Mouse (Mus musculus) testis, adult 2 months (tissue): Measurements from ENCODE around the gene Tdpoz3. TPM values are rescaled to one million over a fixed set of nuclear protein-coding genes. Genes with fewer than 3 reads are reported as not detected.
"Not testable (repeated sequence)": the region's sequence is repeated elsewhere in the genome, so short reads cannot be mapped to it uniquely, and the experiment has no call there.

ENCODE experiments used
- H3K27ac ChIP-seq: fragments of 200-500 bp; 2 replicates; pipeline ENCODE4 v1.5.1; 2012; ENCODE audit warnings: low read depth, low read length; ENCODE audit not compliant: control insufficient read depth, insufficient read depth
- H3K27me3 ChIP-seq: fragments of 200-500 bp; 2 replicates; pipeline ENCODE4 v1.6.1; 2012; ENCODE audit warnings: mild to moderate bottlenecking, low read length, moderate library complexity; ENCODE audit not compliant: control insufficient read depth, insufficient read depth
- H3K36me3 ChIP-seq: fragments of 200-500 bp; 2 replicates; pipeline ENCODE4 v1.6.1; 2012; ENCODE audit warnings: mild to moderate bottlenecking, low read length; ENCODE audit not compliant: control insufficient read depth, insufficient read depth
- H3K4me1 ChIP-seq: fragments of 200-500 bp; 2 replicates; pipeline ENCODE4 v1.6.1; 2012; ENCODE audit warnings: low read length; ENCODE audit not compliant: control insufficient read depth, insufficient read depth
- H3K4me3 ChIP-seq: fragments of 200-500 bp; 2 replicates; pipeline ENCODE4 v1.5.1; 2012; ENCODE audit warnings: low read depth, mild to moderate bottlenecking, low read length, moderate library complexity, mixed read lengths; ENCODE audit not compliant: control insufficient read depth
- polyA plus RNA-seq: library from polyadenylated mRNA; depleted of rRNA; stranded (reverse); fragments of >200 nt; gene quantifications from 2 replicates; pipeline ENCODE4 v1.2.3, GENCODE M21; 2012; rRNA removed

The Tdpoz3 gene
- polyA plus RNA-seq: not detected in 2 replicates

GRCm38 (mm10) chr3:93825720-93826119 lies at the start of gene Tdpoz3:
TSS of gene Tdpoz3 (plus strand) at chr3:93826020.
- not testable (repeated sequence) for H3K4me1 ChIP-seq, H3K27ac ChIP-seq, H3K27me3 ChIP-seq, H3K36me3 ChIP-seq, H3K4me3 ChIP-seq

- not testable (repeated sequence) for H3K27ac ChIP-seq
Measured at GRCm38 (mm10) chr3:93796098-93796497, 29.7 kb upstream of the Tdpoz3 start, which contains the start of gene Tdpoz4. TSS of gene Tdpoz4 (plus strand) at chr3:93796398.

GRCm38 (mm10) chr3:93813341-93813740 lies 12.5 kb upstream of the Tdpoz3 start:
- not testable (repeated sequence) for H3K27ac ChIP-seq, H3K4me1 ChIP-seq, H3K4me3 ChIP-seq, H3K36me3 ChIP-seq, H3K27me3 ChIP-seq

More at GRCm38 (mm10) chr3:93796098-93796497, 29.7 kb upstream of the Tdpoz3 start, which contains the start of gene Tdpoz4:
- not testable (repeated sequence) for H3K27me3 ChIP-seq, H3K4me3 ChIP-seq, H3K4me1 ChIP-seq, H3K36me3 ChIP-seq

- H3K36me3 ChIP-seq, H3K4me1 ChIP-seq, H3K4me3 ChIP-seq, H3K27ac ChIP-seq, H3K27me3 ChIP-seq: not testable (repeated sequence)
Measured at GRCm38 (mm10) chr3:93858957-93859356, 33.1 kb downstream of the Tdpoz3 start.

- H3K27me3 ChIP-seq, H3K4me3 ChIP-seq, H3K36me3 ChIP-seq, H3K4me1 ChIP-seq, H3K27ac ChIP-seq: not testable (repeated sequence)
Measured at GRCm38 (mm10) chr3:93870635-93871034, 44.8 kb downstream of the Tdpoz3 start.

Other genes starting within 250 kb of the Tdpoz3 start
- not detected in 2 replicates for gene Tdpoz2, start 173.3 kb upstream of the Tdpoz3 start, polyA plus RNA-seq
- not detected in 2 replicates for gene Tdpoz1, start 149.7 kb upstream of the Tdpoz3 start, polyA plus RNA-seq
- gene Gm37596, start 132.9 kb upstream of the Tdpoz3 start, polyA plus RNA-seq: not detected in 2 replicates
- gene Gm5773, start 53.0 kb upstream of the Tdpoz3 start, polyA plus RNA-seq: not detected in 2 replicates
- not detected in 2 replicates for gene Tdpoz4, start 29.6 kb upstream of the Tdpoz3 start, polyA plus RNA-seq
- gene Gm9117, start 117.5 kb downstream of the Tdpoz3 start, polyA plus RNA-seq: not detected in 2 replicates
- not detected in 2 replicates for gene Tdpoz5, start 135.3 kb downstream of the Tdpoz3 start, polyA plus RNA-seq
- not detected in 2 replicates for gene Gm9125, start 228.9 kb downstream of the Tdpoz3 start, polyA plus RNA-seq
- not detected in 2 replicates for gene Gm10697, start 246.6 kb downstream of the Tdpoz3 start, polyA plus RNA-seq